Mouse (Mus musculus): ENCODE data around the gene Vmn1r142. TPM values are rescaled to one million over a fixed set of nuclear protein-coding genes. Genes with fewer than 3 reads are reported as not detected.
"Not testable (repeated sequence)": the region's sequence is repeated elsewhere in the genome, so short reads cannot be mapped to it uniquely, and the experiment has no call there.

Gene Vmn1r142
- not detected for total RNA-seq (2022)

- not testable (repeated sequence) for DNase-seq (ENCODE audit: low spot score)
Measured at GRCm38 (mm10) chr7:22163935-22164334, at the start of gene Vmn1r142. TSS of gene Vmn1r142 (minus strand) at chr7:22164035.

GRCm38 (mm10) chr7:22201164-22201563 is 37.3 kb upstream of the Vmn1r142 start, which contains the start of gene Gm8653:
TSS of gene Gm8653 (minus strand) at chr7:22201264.
- DNase-seq (ENCODE audit: low spot score) = not testable (repeated sequence)

GRCm38 (mm10) chr7:22189077-22189476 is 25.2 kb upstream of the Vmn1r142 start, which contains the start of gene Vmn1r143:
TSS of gene Vmn1r143 (plus strand) at chr7:22189377.
- DNase-seq (ENCODE audit: low spot score) = not testable (repeated sequence)

GRCm38 (mm10) chr7:22134641-22135040 is 29.2 kb downstream of the Vmn1r142 start, which contains the start of gene Gm10666:
TSS of gene Gm10666 (minus strand) at chr7:22134741.
- not testable (repeated sequence) for DNase-seq (ENCODE audit: low spot score)

- not testable (repeated sequence) for DNase-seq (ENCODE audit: low spot score)
Measured at GRCm38 (mm10) chr7:22118145-22118544, 45.7 kb downstream of the Vmn1r142 start, which contains the start of gene Gm16451. TSS of gene Gm16451 (minus strand) at chr7:22118245.

Other genes starting within 250 kb of the Vmn1r142 start
- gene Gm5891, start 242.7 kb downstream of the Vmn1r142 start, total RNA-seq (2022) = not detected
- not detected for gene Vmn1r137, start 169.4 kb downstream of the Vmn1r142 start, total RNA-seq (2022)
- not detected for gene Vmn1r138, start 135.1 kb downstream of the Vmn1r142 start, total RNA-seq (2022)
- gene Gm6176, start 107.7 kb downstream of the Vmn1r142 start, total RNA-seq (2022) = not detected
- not detected for gene Vmn1r139, start 95.0 kb downstream of the Vmn1r142 start, total RNA-seq (2022)
- gene Gm16451, start 45.8 kb downstream of the Vmn1r142 start, total RNA-seq (2022) = not detected
- gene Gm10666, start 29.3 kb downstream of the Vmn1r142 start, total RNA-seq (2022) = not detected
- not detected for gene Vmn1r143, start 25.3 kb upstream of the Vmn1r142 start, total RNA-seq (2022)
- gene Gm8653, start 37.2 kb upstream of the Vmn1r142 start, total RNA-seq (2022) = not detected
- not detected for gene Gm8453, start 65.4 kb upstream of the Vmn1r142 start, total RNA-seq (2022)
- gene Gm4187, start 165.7 kb upstream of the Vmn1r142 start, total RNA-seq (2022) = not detected
- gene Gm8660, start 207.0 kb upstream of the Vmn1r142 start, total RNA-seq (2022) = not detected
- gene Vmn1r148, start 249.5 kb upstream of the Vmn1r142 start, total RNA-seq (2022) = not detected

Measured in heart, adult 8-10 months (tissue).